Mouse (Mus musculus): Measurements from ENCODE around the gene Atp4b.

Gene Atp4b

DNA sequence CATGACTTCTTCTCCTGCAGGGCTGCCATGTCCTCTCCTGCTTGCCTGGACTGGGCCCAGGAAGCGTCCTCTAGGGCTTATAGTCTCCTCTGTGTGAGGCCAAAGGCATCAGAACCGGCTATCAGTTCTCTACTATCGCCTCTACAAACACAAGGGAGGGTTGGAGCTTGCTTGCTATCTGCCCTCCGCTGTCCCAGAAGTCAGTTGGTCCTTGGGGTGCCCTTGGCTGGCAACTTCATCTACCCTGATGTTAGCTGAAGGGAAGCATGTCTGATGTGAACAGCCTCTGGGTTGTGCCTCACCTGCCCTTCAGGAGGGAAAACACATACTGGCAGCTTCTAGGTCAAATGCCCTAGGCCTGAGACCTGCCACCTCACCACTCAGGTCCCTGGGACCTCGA, at the start of gene Atp4b:
TSS of gene Atp4b (minus strand) at position 101 of the 400 bp plus-strand sequence.
- in situ Hi-C loops (cut with MboI), result no loop called here

DNA sequence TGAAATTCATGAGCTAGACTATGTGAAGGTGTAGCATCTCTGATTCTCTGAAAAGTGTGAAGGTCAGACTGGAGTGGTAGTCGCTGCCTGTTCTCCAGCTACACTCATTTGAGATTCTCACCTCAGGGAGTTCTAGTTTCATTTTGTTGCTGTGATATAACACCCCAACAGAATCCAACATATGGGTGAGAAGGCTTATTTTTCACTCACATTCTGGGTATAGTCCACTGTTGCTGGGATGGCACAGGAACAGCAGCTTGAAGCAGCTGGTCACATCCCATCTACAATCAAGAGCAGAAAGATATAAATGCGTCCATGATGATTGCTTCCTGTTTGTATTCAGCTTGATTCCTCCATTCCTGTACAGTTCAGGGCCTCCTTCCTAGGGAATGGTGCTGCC, 45.5 kb upstream of the Atp4b start:
- in situ Hi-C loops (cut with MboI), result no loop called here

DNA sequence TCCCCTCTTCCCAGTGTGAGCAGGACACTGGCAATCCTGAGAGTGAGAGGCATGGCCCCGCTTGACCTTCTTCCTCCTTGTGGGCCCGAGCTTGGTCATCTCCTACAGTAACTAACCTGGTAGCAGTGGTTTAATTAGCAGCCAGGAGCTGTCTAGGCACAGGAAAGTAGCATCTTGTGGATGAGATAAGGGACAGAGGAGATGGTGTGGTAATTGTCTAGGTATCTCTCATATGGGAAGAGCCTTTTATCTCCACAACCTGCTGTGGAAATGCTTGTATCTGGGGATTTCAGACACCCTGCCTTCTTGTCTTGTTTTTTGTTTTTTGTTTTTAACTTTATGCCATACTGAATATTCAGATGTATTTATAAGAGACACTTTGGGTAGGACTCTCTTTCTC, 40.9 kb upstream of the Atp4b start:
- in situ Hi-C loops (cut with MboI), result no loop called here

DNA sequence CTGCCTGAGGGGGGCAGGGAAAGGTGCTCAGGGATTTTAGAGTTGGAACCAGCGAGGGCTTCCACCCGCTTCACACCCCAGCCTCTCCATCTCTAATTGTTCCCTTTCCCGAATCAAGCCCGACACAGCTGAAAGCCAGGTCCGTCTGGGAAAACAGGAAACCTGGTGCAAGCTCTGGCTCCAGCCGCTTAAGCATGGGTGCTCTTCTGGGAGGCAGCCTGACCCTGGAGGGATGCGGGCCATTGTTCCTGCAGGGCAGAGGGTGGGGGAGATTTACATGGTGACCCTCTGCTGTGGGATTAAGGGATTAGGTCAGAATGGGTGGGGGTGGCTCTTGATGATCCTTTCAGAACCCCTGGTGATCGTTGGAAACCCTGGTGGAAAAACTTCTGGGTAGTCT, 39.4 kb upstream of the Atp4b start:
- in situ Hi-C loops (cut with MboI), result no loop called here

DNA sequence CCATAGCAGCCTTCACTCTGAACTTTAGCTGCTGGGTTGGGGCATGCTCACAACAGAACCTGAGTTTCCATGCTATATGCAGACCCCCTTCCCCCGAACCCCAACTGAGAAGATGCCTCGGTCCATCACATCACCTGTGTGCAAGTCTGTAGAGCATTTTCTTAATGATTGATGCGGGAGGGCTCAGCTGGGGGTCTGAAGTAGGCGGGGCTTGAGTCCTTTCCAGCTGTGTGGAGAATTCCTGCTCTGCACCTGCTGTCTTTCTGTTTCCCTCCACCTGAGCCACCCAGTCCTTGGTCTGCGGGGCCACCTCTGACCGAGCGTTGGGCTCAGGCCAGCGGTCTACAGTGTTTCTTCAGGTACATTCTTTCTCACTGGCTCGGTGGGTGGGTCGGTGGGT, 38.3 kb upstream of the Atp4b start, which contains the start of gene Tmem255b:
TSS of gene Tmem255b (plus strand) at position 301 of the 400 bp plus-strand sequence.
- in situ Hi-C loops (cut with MboI), result no loop called here

DNA sequence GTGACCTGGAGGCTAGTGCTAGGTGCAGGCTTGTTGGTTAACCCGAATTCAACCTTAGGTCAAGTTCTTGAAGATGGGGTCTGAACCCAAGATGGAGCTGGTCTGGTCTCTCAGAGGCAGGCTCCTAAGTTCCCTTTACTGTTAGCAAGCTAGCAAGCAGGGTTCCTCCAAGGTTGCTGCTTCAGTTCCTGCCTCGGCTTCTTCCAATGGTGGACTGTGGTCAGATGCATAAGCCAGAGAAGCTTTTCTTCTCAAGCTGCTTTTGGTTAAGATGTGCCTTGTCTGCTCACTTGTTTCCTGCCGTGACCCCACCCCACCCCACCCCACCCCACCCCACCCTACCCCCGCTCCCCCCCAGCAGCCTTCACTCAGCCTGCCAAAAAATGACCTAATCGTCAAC, 36.5 kb upstream of the Atp4b start:
- in situ Hi-C loops (cut with MboI), result no loop called here

DNA sequence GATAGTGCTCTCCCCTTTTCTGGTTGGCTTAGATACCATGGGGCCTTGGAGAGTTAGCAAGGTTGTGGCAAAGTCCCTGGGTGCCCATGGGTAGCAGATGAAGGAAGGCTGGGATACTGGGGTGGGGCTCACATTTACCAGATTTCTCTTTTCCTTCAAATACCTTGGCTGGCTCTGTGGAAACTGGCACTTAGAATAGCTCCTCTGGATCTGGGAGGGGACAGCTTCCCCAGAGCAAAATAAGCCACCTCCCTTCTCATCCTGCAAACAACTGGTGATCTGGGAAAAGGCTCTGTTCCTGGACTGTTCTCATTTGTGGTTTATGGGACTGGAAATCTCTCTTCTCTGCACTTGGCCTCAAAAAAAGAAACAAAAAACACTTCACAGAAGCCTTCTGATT, 34.2 kb upstream of the Atp4b start:
- in situ Hi-C loops (cut with MboI), result no loop called here

DNA sequence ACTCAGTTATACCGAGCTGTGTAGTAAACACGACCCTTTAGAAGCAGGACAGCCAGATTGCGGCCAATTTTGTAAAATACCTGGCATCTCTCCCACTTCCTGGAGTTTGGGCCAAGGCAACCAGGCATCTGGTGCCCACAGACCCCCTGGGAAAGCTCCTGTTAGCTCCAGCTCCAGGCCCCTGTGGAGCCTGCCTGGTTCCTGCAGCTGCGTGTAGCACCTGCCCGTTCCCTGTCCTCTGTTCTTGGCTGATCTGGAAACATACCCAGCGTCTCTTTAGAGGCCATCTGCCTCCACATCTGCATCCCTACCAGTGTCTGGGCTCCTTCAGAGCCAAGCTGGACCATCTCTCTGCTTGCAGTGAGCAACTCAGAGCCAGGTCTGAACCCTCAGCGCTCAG, 33.8 kb upstream of the Atp4b start:
- in situ Hi-C loops (cut with MboI), result no loop called here

DNA sequence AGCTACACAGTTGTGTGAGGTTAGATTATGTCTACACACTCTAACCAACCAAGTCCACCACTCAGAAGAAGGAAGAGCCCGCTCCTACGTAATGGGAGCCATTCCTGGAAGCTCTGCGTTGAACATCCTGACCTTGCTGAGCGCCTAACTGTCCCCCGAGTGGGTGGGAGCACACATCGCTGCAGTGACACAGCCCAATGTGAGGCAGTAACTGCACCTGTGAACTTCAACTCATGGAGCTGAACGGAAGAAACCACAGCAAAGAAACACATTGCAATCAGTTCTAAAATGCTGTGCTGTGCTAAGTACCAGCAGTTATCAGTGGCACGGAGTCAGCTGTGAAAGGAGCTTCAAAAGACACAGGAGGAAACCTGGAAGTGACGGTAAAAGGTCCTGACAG, 31.5 kb upstream of the Atp4b start:
- in situ Hi-C loops (cut with MboI), result no loop called here

DNA sequence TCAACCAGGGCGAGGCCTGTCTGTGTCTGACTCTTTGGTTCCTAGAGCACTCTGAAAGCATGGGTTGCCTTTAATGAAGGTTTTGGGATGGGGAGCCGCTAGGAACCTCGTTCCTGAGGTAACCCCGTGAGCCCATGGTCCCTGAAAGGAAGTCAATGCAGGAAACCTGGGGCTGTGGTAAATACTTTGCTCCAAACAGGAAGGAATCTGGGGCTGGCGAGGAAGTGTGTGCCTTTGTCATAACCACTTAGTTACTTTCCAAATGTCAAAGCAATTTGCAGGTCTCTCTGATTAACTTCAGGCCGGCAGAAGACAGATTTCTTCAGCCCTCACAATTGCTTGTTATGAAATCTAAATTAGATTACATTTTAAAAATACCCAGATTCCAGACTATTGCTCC, 30.7 kb upstream of the Atp4b start:
- in situ Hi-C loops (cut with MboI), result no loop called here

DNA sequence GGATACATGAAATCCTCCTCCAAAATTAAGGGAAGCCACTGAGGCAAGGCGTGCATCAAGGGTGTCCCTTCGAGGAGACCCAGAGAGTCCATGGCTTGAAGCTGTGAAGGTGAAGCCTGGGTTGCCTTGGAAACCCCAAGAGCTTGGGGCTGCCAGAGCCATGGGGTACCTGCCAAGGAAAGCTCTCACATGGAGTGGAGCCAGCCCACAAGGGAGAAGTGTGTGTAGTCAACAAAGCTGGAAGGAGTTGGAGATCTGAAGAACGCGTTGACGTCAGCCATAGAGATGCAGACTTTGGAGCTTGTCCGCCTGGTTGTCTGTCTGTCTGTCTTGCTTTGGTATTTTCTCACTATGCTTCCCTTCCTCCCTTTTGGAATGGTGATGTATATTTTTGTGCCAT, 24.3 kb upstream of the Atp4b start:
- in situ Hi-C loops (cut with MboI), result no loop called here

DNA sequence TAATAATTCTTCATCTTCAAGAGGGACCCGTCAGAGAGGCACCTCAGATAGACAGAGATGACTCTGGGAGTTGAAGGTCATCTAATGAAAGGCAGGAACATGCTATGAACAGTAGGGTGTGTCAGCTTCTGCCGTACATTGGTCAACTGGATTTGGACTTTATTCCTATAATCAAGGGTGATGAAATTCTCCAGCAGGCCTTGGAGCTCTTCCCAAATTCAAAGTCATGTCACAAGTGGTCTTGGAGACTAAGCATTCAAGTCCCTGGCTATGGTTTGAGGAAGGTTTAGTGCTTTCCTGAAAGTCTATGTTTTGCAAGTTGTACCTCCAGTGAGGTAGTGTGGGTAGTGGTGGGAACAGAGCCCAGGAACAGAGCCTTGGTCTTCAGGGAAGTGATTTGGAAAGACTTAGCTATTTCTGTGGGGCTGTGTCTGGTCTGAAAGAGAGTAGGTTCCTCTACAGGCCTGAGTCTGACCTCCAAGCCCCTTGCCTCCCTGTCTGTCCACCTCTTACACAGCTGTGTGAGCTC, 22.6 kb upstream of the Atp4b start:
- in situ Hi-C loops (cut with MboI), result loop anchor here (10.0 kb wide), 1 partner anchor 336 kb away; the partner anchor contains the start of gene Cdc16

DNA sequence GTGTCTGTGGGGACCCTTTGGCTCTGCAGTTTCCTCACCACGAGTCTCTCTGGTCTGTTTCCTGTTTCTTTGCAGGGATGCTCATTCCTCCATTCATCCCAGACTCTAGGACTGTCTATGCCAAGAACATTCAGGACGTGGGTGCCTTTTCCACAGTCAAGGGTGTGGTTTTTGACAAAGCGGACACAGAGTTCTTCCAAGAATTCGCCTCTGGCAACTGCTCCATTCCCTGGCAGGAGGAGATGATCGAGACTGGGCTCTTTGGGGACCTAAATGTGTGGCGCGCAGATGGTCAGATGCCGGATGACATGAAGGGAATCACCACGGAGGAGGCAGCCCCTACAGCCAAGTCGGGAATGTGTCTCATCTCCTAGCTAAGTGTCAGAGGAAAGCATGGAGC, 19.3 kb upstream of the Atp4b start:
- in situ Hi-C loops (cut with MboI), result loop anchor here (10.0 kb wide), 1 partner anchor 339 kb away; the partner anchor contains the start of gene Cdc16

DNA sequence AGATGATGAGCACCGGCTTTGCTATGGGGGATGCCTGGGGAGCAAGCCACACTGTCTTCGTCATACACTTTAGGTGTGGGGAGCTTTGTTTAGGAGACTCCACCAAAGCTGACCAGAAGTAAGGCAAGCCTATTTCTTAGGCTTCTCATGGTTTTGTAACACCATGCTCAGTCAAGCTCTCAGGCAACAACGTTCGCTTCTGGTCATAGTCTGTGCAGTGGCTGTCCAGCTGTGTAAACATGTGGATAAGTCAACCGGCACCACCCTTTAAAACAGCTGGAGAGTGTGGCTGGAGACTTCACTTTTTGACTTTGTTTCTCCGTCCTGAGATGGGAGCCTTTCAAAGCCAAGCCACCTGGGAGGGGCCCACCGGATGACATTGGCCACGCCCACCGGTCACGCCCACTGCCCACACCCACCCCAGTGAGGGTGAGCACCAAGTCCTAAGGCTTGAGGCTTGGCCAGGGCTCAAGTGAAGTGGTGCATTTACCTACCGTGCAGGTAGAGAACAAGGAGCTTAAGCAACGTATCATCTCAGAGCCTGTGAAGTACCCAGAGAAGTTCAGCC, 17.3 kb upstream of the Atp4b start:
- in situ Hi-C loops (cut with MboI), result loop anchor here (10.0 kb wide), 1 partner anchor 341 kb away; the partner anchor contains the start of gene Cdc16

DNA sequence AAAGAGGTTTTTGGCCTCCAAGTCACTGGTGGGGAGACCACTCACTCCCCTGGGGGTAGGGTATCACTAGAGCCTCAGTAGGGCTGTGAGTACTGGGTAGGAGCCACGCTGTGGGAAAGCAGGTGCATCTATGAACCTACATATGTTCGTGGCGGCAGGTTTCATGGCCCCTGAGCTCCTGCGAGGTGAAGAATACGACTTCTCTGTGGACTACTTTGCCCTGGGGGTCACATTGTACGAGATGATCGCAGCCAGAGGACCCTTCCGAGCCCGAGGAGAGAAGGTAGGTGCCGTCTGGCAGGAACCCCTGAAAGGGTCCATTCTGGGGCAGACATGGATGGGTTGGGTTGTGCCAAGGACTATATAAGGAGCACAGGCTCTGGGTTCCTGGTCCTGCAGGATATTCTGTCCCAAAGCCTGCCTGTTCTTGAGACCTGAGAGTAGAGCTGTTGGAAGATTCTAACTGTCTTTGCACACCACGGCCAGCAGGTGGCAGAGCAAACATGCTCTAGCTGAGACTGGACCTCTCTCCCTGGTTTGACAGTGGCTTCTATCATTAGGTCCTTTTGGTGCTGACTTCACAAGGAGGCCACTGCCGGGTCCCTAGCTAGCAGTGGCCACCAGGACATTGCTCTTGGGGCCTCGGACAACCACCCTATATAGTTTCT, 16.4 kb upstream of the Atp4b start:
- in situ Hi-C loops (cut with MboI), result loop anchor here (10.0 kb wide), 1 partner anchor 342 kb away; the partner anchor contains the start of gene Cdc16

DNA sequence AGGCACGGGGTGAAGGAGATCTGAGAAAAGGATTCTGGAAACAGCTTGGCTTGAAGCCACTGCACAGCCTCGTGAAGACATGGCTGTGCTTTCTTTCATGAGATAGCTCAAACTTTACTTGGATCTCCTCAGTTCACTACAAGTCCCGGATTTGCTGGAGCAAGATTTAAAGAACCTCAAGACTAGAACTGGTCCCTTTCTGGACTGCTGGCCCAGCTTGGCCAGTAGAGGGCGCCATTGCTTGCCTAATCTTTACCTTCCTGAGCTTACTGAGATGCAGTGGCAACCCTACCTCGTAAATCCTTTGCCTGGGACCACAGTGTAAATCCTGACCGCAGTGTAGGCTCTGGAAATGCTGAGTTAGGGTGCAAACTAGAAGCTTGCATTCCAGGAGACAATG, 15.0 kb upstream of the Atp4b start:
- in situ Hi-C loops (cut with MboI), result loop anchor here (10.0 kb wide), 1 partner anchor 343 kb away; the partner anchor contains the start of gene Cdc16

DNA sequence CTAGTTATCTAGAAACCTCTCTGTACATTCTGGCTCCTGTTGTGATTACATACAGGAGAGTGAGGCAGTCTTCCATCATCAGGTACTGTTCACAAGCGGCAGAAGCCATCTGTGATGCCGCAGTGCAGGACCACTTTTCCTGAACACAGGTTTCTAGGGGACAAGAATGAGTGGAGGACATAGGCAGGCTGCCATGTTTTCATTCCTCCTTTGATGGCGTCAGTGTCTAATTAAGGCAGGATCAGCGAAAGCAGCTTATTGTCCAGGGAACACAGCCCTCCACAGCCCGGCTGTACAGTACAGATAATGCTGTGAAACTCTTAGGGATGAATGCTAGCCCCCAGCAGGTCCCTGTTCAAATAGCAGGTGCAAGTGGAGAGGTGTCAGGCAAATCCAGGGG, 9.4 kb upstream of the Atp4b start:
- in situ Hi-C loops (cut with MboI), result no loop called here

DNA sequence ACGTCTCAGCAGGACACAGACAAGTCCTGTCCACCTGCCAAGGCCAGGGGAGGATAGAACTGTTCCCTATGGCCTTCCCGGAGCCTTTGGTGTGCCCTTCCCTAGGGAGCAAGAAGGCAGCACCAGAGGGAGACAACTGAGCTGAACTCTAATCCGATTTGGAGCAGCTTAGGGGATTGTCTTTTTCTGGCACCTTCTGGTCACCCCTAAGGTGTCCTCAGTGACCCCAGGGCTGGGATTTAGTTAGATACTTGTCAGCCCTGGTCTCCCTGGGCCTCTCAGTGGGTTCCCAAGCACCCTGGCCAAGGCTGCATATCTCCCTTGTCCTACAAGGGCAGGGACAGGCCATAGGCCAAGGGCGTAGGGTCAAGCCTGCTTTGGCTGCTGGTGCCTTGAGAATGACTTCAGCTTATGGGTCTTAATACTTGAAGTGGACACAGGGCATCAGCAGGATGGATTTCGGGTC, 8.1 kb upstream of the Atp4b start, which contains the start of gene Grk1:
TSS of gene Grk1 (plus strand) at position 416 of the 466 bp plus-strand sequence.
- in situ Hi-C loops (cut with MboI), result no loop called here

DNA sequence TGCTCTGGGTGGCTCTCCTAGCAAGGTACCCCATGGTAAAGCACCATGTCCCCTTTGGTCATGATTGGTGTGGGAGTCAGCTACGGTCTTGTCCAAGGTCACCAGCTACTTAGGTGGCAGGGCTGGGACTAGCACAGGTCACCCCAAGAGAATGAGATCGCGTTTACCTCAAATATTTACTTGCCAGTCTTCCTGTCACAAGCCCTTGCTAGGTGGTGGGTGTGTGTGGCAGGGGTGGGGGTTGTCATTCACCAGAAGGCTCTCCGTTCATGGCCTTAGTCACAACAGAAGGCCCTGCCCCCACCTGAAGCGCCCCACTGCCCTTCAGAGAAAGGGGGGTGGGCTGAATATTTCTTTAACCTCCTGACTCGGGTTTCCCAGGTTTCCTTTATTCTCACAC, 6.9 kb upstream of the Atp4b start:
- in situ Hi-C loops (cut with MboI), result no loop called here

DNA sequence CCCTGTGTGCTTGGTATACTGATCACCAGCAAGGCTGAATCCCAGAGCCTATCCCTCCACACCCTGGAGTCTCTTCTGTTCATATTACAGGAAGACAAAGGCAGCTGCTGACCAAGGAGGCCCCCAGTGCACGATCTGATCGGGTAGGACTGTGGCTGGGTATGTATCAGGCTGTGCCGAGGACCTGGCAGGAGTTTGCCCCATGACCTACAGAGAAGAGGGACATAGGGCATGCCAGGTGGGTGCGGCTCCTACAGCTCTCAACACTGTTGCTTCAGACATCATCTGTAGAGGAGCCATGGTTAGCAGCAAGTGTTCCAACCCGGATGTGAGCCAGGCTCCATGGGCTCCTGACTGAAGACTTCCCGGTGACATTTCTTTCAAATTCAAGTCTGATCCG, 2.8 kb downstream of the Atp4b start:
- in situ Hi-C loops (cut with MboI), result no loop called here

DNA sequence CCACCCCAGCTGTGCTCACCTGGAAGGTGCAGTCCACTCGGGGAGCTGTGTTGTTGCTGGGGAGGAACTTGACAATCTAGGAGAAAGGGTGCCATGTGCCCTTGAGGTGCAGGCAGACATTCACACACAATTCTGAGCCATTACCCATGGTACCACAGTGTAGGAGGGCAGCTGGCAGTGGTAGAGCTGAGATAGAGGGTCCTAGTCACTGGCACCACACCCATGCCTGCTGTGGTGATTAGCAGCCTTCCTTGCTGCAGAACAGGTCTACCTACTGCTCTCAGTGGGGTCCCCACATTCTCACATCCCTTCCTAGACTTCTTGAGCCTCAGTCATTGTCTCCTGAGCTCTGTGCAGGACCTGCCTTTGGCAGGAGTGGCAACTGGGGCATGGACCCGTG, 7.9 kb downstream of the Atp4b start:
- in situ Hi-C loops (cut with MboI), result no loop called here

DNA sequence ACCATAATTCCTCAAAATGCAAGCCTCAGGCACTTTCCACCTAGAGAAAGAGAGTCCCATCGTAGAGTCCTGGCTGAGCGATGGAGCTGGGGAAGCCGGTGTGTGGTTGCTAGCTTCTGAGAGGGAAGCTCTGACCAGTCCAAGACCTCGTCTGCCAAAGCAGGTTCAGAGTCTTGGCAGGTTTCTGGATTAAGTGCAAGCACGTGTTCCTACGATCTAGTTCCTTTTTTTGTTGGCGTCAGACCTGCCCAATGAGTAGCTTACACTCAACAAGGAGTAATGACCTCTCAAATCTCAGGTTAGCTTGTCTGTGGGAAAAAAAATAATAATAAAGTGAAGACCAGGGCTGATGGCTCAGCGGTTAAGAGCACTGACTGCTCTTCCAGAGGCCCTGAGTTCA, 8.9 kb downstream of the Atp4b start:
- in situ Hi-C loops (cut with MboI), result no loop called here

DNA sequence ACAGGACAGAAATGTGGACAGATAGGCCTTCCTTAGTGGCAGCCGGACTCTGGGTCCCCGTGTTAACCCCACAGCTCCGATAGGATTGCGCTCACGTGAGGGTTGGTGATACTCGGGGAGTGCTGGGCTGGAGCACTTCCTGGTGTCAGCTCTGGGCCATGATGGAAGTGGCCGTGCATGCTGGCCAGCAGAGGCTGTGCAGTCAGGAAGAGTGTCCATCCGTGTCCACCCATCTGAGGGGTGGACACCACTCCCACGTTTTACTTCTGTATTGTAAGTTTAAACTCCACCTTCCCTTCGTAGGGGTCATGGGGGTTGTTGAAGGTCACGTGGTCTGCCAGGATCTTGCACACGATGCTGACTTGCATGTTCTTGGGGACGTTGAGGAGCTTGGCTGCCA, 10.3 kb downstream of the Atp4b start:
- in situ Hi-C loops (cut with MboI), result no loop called here
